In the genomic region with DNA sequence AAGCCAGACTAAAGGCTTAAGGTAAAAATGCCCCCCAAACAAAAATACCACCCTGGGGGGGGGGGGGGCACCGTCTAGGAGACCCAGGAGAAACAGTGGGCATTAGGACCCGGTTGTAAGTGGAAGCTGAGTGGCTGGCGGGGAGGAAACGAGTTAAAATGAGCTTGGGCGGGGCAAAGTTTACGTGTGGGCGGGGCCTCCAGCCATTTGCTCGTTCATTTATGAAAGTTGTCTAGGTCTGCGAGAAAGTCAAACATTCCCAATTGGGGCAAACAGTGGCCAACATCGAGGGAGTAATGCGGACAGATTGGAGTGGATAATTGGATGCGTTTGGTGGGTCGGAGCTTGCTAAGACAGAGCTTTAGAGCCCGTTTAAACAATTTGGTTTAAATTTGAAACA, we compare ENCODE assay signal across 8 mouse cellular contexts. TPM values are rescaled to one million over a fixed set of nuclear protein-coding genes. Genes with fewer than 3 reads are reported as not detected.
DNase-seq lines count a peak whose midpoint lies in the region; ATAC-seq and TF ChIP-seq lines count a peak whose summit lies in the region.

No protein-coding gene starts in this region.

- H3K4me1 ChIP-seq in forebrain, embryonic 10.5 days, result peaks cover 25% of the 10 kb centered on the region
- H3K4me1 ChIP-seq in forebrain, postnatal 0 days (ENCODE audit: insufficient read depth), result no peaks in the 10 kb centered on the region
- H3K4me1 ChIP-seq in embryonic fibroblast, embryonic 13.5 days (ENCODE audit: control insufficient read depth, insufficient read depth, low read length), result peaks cover 3% of the 10 kb centered on the region; the same call in 1 of the 2 replicates
- H3K4me1 ChIP-seq in limb, embryonic 12.5 days (replicated peaks), result peaks cover 16% of the 10 kb centered on the region
- peaks cover 14% of the 10 kb centered on the region for H3K4me1 ChIP-seq in midbrain, embryonic 12.5 days
- H3K4me1 ChIP-seq in cerebellum, adult 2 months (ENCODE audit: control insufficient read depth, insufficient read depth, low read length), result no peaks in the 10 kb centered on the region

- H3K9me3 ChIP-seq in forebrain, embryonic 10.5 days, result no peaks in the 10 kb centered on the region
- H3K9me3 ChIP-seq in forebrain, postnatal 0 days (ENCODE audit: low read length), result no peaks in the 10 kb centered on the region
- H3K9me3 ChIP-seq in limb, embryonic 12.5 days, result 0 out of 2 replicates have a peak, but pooled peaks cover 3% of the 10 kb centered on the region
- H3K9me3 ChIP-seq in midbrain, embryonic 12.5 days, result no peaks in the 10 kb centered on the region

- H3K27me3 ChIP-seq in forebrain, embryonic 10.5 days (ENCODE audit: poor library complexity, severe bottlenecking), result peaks cover 53% of the 10 kb centered on the region
- no peaks in the 10 kb centered on the region for H3K27me3 ChIP-seq in forebrain, postnatal 0 days (ENCODE audit: insufficient read depth, low read length)
- H3K27me3 ChIP-seq in limb, embryonic 12.5 days, result peaks cover 30% of the 10 kb centered on the region
- peaks cover 38% of the 10 kb centered on the region for H3K27me3 ChIP-seq in midbrain, embryonic 12.5 days
- no peaks in the 10 kb centered on the region; the same call in 1 of the 2 replicates for H3K27me3 ChIP-seq in cerebellum, adult 2 months (ENCODE audit: control insufficient read depth, insufficient read depth, low read length)

- TF ChIP-seq CTCF in forebrain, postnatal 0 days (IDR thresholded peaks at IDR 0.05; ENCODE audit: low read depth), result no peak
- no peak for TF ChIP-seq CTCF in embryonic fibroblast, embryonic 13.5 days (IDR thresholded peaks at IDR 0.05; ENCODE audit: borderline replicate concordance, insufficient read depth, low read length)
- no peak for TF ChIP-seq CTCF in cerebellum, adult 2 months (IDR thresholded peaks at IDR 0.05; ENCODE audit: borderline replicate concordance, insufficient read depth, low read depth, low read length)

- WGBS in forebrain, embryonic 10.5 days, result 33% methylated on average over 14 of the region's 14 CpGs
- 32% methylated on average over 14 of the region's 14 CpGs for WGBS in forebrain, postnatal 0 days
- WGBS in limb, embryonic 12.5 days, result 20% methylated on average over 13 of the region's 14 CpGs
- WGBS in midbrain, embryonic 12.5 days, result 24% methylated on average over 13 of the region's 14 CpGs
- WGBS in cerebellum, adult 2 months, result 35% methylated on average over 14 of the region's 14 CpGs

- no peaks in the 10 kb centered on the region for H3K36me3 ChIP-seq in forebrain, embryonic 10.5 days (replicated peaks)
- no peaks in the 10 kb centered on the region for H3K36me3 ChIP-seq in forebrain, postnatal 0 days (ENCODE audit: insufficient read depth)
- no peaks in the 10 kb centered on the region for H3K36me3 ChIP-seq in limb, embryonic 12.5 days
- H3K36me3 ChIP-seq in midbrain, embryonic 12.5 days, result no peaks in the 10 kb centered on the region

- peak overlapping the region; percentile 25 for H3K4me3 ChIP-seq in forebrain, embryonic 10.5 days
- H3K4me3 ChIP-seq in forebrain, postnatal 0 days (ENCODE audit: low read depth, low read length), result no peak overlapping the region
- no peak overlapping the region for H3K4me3 ChIP-seq in embryonic fibroblast, embryonic 13.5 days (ENCODE audit: insufficient read depth, low read length)
- peak overlapping the region; percentile 28 for H3K4me3 ChIP-seq in limb, embryonic 12.5 days (replicated peaks)
- H3K4me3 ChIP-seq in midbrain, embryonic 12.5 days, result no peak overlapping the region; the same call in 1 of the 2 replicates
- H3K4me3 ChIP-seq in cerebellum, adult 2 months (replicated peaks; ENCODE audit: insufficient read depth, low read depth, low read length), result no peak overlapping the region

- no peak overlapping the region for H3K4me2 ChIP-seq in forebrain, postnatal 0 days (ENCODE audit: low read depth)
- H3K4me2 ChIP-seq in limb, embryonic 12.5 days, result peak overlapping the region; percentile 46
- peak overlapping the region; percentile 31 for H3K4me2 ChIP-seq in midbrain, embryonic 12.5 days (replicated peaks)

- no peak overlapping the region for H3K27ac ChIP-seq in forebrain, embryonic 10.5 days
- H3K27ac ChIP-seq in forebrain, postnatal 0 days (ENCODE audit: low read depth, low read length), result no peak overlapping the region
- no peak overlapping the region for H3K27ac ChIP-seq in embryonic fibroblast, embryonic 13.5 days (ENCODE audit: insufficient read depth, low read length)
- no peak overlapping the region for H3K27ac ChIP-seq in limb, embryonic 12.5 days
- H3K27ac ChIP-seq in midbrain, embryonic 12.5 days (replicated peaks), result no peak overlapping the region
- no peak overlapping the region for H3K27ac ChIP-seq in cerebellum, adult 2 months (ENCODE audit: insufficient read depth, low read length)

- no peak for ATAC-seq in forebrain, postnatal 0 days
- ATAC-seq in hematopoietic stem cell, adult 5-6 weeks (replicated peaks in 1 of 2; ENCODE audit: insufficient read depth in 1 of 2, low FRiP score in 2 of 2, low TSS enrichment in 1 of 2, low read depth in 1 of 2, poor library complexity in 2 of 2, severe bottlenecking in 2 of 2), result peak; percentile 41 to 53
- ATAC-seq in limb, embryonic 12.5 days (ENCODE audit: insufficient number of reproducible peaks, insufficient read depth, low FRiP score, low TSS enrichment, low read depth), result no peak
- no peak for ATAC-seq in midbrain, embryonic 12.5 days (ENCODE audit: low FRiP score, low read depth)

- DNase-seq in forebrain, embryonic 10.5 days (ENCODE audit: extremely low spot score, low spot score), result no peak
- no peak for DNase-seq in forebrain, postnatal 0 days
- DNase-seq in thymus, postnatal 4 days, result peak; percentile 50
- no peak for DNase-seq in cerebellum, adult 2 months

- TF ChIP-seq POLR2A in embryonic fibroblast, embryonic 13.5 days (IDR thresholded peaks at IDR 0.05; ENCODE audit: low read depth, low read length), result peak; percentile 55; the same call in 1 of the 2 replicates
- TF ChIP-seq POLR2A in cerebellum, adult 2 months (IDR thresholded peaks at IDR 0.05; ENCODE audit: borderline replicate concordance, insufficient read depth, low read length), result no peak

- no peak overlapping the region for H3K9ac ChIP-seq in forebrain, postnatal 0 days
- no peak overlapping the region for H3K9ac ChIP-seq in limb, embryonic 12.5 days (replicated peaks)
- no peak overlapping the region for H3K9ac ChIP-seq in midbrain, embryonic 12.5 days (replicated peaks)

RNA-seq across cellular contexts. Expression of a gene that starts 5.5 kb away (rescaled TPM):
- 3.4 and 4.3 TPM in 2 replicates for polyA plus RNA-seq in forebrain, embryonic 10.5 days (2016; fragmentation: Nextera tagmentation; extraction: Ambion mirVana)
- total RNA-seq in forebrain, postnatal 0 days (2014; rRNA removed), result 1.0 and 1.4 TPM in 2 replicates
- 0.77 and 1.4 TPM in 2 replicates for polyA plus RNA-seq in forebrain, postnatal 0 days (2015; fragmentation: Nextera tagmentation; extraction: Ambion mirVana)
- polyA plus RNA-seq in embryonic fibroblast, embryonic 13.5 days (2011; ENCODE audit: insufficient read length, low read depth, missing spikeins), result 7.5 and 9.3 TPM in 2 replicates
- total RNA-seq in hematopoietic stem cell, adult 5-6 weeks (2017), result 9.7 and 10.4 TPM in 2 replicates
- polyA plus RNA-seq in limb, embryonic 12.5 days (2016; fragmentation: Nextera tagmentation; extraction: Ambion mirVana), result 5.2 and 6.4 TPM in 2 replicates
- 3.1 and 4.7 TPM in 2 replicates for polyA plus RNA-seq in midbrain, embryonic 12.5 days (2016; fragmentation: Nextera tagmentation; extraction: Ambion mirVana)
- polyA plus RNA-seq in cerebellum, adult 2 months (2012; rRNA removed), result 3.7 and 3.9 TPM in 2 replicates

RNA-seq across cellular contexts. Expression of a gene that starts 26.0 kb away (rescaled TPM):
- 966 and 1,001 TPM in 2 replicates for polyA plus RNA-seq in forebrain, embryonic 10.5 days (2016; fragmentation: Nextera tagmentation; extraction: Ambion mirVana)
- total RNA-seq in forebrain, postnatal 0 days (2014; rRNA removed), result 1,357 and 1,641 TPM in 2 replicates
- polyA plus RNA-seq in forebrain, postnatal 0 days (2015; fragmentation: Nextera tagmentation; extraction: Ambion mirVana), result 1,186 and 1,234 TPM in 2 replicates
- 275 and 281 TPM in 2 replicates for polyA plus RNA-seq in embryonic fibroblast, embryonic 13.5 days (2011; ENCODE audit: insufficient read length, low read depth, missing spikeins)
- 84.6 and 158 TPM in 2 replicates for total RNA-seq in hematopoietic stem cell, adult 5-6 weeks (2017)
- 760 and 770 TPM in 2 replicates for polyA plus RNA-seq in limb, embryonic 12.5 days (2016; fragmentation: Nextera tagmentation; extraction: Ambion mirVana)
- polyA plus RNA-seq in midbrain, embryonic 12.5 days (2016; fragmentation: Nextera tagmentation; extraction: Ambion mirVana), result 797 and 825 TPM in 2 replicates
- polyA plus RNA-seq in cerebellum, adult 2 months (2012; rRNA removed), result 792 and 833 TPM in 2 replicates

RNA-seq across cellular contexts. Expression of a gene that starts 43.7 kb away (rescaled TPM):
- polyA plus RNA-seq in forebrain, embryonic 10.5 days (2016; fragmentation: Nextera tagmentation; extraction: Ambion mirVana), result 45.4 and 46.7 TPM in 2 replicates
- total RNA-seq in forebrain, postnatal 0 days (2014; rRNA removed), result 296 and 318 TPM in 2 replicates
- polyA plus RNA-seq in forebrain, postnatal 0 days (2015; fragmentation: Nextera tagmentation; extraction: Ambion mirVana), result 292 and 327 TPM in 2 replicates
- 109 and 138 TPM in 2 replicates for polyA plus RNA-seq in embryonic fibroblast, embryonic 13.5 days (2011; ENCODE audit: insufficient read length, low read depth, missing spikeins)
- 13.6 and 19.2 TPM in 2 replicates for total RNA-seq in hematopoietic stem cell, adult 5-6 weeks (2017)
- 46.5 and 50.0 TPM in 2 replicates for polyA plus RNA-seq in limb, embryonic 12.5 days (2016; fragmentation: Nextera tagmentation; extraction: Ambion mirVana)
- 113 and 114 TPM in 2 replicates for polyA plus RNA-seq in midbrain, embryonic 12.5 days (2016; fragmentation: Nextera tagmentation; extraction: Ambion mirVana)
- polyA plus RNA-seq in cerebellum, adult 2 months (2012; rRNA removed), result 235 and 238 TPM in 2 replicates

Comparison
In these comparisons a context has a peak if more than half of its experiments do, and no peak if none do; other contexts are left out.
1. H3K4me3 ChIP-seq: peak in forebrain, embryonic 10.5 days (single experiment) and limb, embryonic 12.5 days (single experiment); none in forebrain, postnatal 0 days (single experiment), embryonic fibroblast, embryonic 13.5 days (single experiment), midbrain, embryonic 12.5 days (single experiment) and cerebellum, adult 2 months (single experiment).
2. ATAC-seq: peak in hematopoietic stem cell, adult 5-6 weeks (2 of 2); none in forebrain, postnatal 0 days (single experiment), limb, embryonic 12.5 days (single experiment) and midbrain, embryonic 12.5 days (single experiment).